Mouse (Mus musculus) heart, adult 11 months (tissue): ENCODE results near the gene Gatm.
A peak's percentile ranks its signal among the peaks of the same experiment; 100 is the strongest.

ENCODE experiments used
- DNase-seq: peaks from one replicate; pipeline ENCODE4 v3.0.0; 2022

Gene Gatm

DNA sequence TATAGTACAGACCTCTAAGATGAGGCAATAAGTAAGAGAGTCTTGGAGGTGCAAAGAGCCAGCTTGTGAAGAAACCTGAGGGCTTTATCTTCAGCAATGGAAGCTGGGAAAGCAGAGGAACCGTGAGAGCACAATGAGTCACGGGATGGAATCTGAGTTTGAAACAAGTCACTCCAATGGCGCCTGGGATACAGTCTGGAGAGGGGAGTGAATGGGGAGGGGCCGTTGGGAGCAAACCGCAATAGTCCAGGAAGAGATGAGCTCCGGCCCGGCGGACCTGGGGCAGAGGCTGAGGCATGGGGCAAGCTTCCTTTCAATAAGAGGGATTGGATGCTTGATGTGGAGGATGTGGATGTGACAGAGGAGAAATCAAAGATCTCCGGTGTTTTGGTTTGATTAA is 2.3 kb downstream of the Gatm start:
- peak; percentile 81 for DNase-seq

- peak; percentile 29 for DNase-seq
These were observed 5.3 kb downstream of the Gatm start for GRCm38 (mm10) chr2:122605829-122606228.

- DNase-seq, result peak; percentile 61
These were observed 9.7 kb downstream of the Gatm start for GRCm38 (mm10) chr2:122601354-122601753.

- DNase-seq, result peak; percentile 91
These were observed 11.4 kb downstream of the Gatm start for GRCm38 (mm10) chr2:122599736-122600135.

- DNase-seq, result peak; percentile 54
These were observed 15.6 kb downstream of the Gatm start for GRCm38 (mm10) chr2:122595461-122595860.

- DNase-seq, result peak; percentile 18
These were observed 19.9 kb downstream of the Gatm start for GRCm38 (mm10) chr2:122591213-122591612.

DNA sequence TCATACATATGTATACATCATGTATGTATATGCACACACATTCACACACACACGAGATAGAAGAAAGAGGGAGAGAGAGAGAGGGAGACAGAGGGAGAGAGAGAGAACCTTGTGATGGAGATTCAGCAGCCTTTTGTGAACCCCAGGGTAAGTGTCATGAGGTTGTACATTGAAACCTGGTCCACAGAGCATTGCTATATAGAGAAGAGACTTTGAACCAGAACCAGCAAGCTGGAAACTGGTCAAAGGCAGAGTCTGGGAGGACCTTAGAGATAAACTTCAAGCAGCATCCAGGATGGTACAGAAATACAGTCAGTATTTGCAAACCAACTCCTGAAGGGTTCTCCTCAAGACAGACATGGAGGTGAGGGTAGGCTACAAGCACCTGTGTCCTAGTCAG is 20.8 kb downstream of the Gatm start:
- peak; percentile 45 for DNase-seq

GRCm38 (mm10) chr2:122587861-122588519 is 23.1 kb downstream of the Gatm start:
- DNase-seq, result peak; percentile 68

DNA sequence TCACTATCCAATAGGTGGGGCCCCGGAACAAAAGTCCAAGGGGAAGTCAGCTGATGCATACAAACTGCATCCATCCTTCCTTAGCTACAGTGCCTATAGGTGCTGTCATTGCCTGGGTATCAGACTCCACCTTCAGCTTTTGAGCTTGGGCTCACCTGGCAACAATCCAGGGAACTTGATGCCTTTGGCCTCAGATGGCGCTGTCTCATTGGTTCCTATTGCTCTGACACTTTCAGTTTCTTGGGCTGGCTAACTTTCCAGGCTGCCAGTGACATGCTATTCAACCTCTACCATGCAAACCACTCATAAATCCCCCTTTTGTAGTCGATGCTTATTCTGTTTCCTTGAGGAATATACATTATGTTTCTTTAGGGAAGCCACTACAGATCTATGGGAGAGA is 24.8 kb downstream of the Gatm start:
- DNase-seq, result peak; percentile 51

DNA sequence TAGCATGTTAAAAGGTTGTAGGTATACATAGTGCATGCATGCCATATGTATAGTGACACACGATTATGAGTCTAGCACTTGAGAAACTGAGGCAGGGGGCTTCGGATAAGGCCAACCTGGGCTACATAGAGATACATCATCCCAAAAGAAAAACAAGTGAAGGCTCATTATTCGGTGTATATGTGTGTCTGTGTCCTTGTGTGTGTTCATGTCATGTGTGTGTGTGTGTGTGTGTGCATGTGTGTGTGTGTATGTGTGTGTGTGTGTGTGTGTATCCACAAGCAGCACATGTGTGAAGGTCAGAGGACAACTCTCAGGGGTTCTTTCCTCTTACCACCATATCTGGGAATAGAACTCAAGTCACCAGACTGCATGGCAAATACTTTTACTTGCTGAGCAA is 28.8 kb downstream of the Gatm start:
- DNase-seq, result peak; percentile 66

GRCm38 (mm10) chr2:122581361-122582017 is 29.6 kb downstream of the Gatm start:
- peak; percentile 97 for DNase-seq

- no peak for DNase-seq
These were observed 30.7 kb downstream of the Gatm start for GRCm38 (mm10) chr2:122580426-122580825.

- DNase-seq, result no peak
These were observed 33.8 kb downstream of the Gatm start for GRCm38 (mm10) chr2:122577316-122577715.

- no peak for DNase-seq
These were observed 34.8 kb downstream of the Gatm start for GRCm38 (mm10) chr2:122576295-122576694.

DNA sequence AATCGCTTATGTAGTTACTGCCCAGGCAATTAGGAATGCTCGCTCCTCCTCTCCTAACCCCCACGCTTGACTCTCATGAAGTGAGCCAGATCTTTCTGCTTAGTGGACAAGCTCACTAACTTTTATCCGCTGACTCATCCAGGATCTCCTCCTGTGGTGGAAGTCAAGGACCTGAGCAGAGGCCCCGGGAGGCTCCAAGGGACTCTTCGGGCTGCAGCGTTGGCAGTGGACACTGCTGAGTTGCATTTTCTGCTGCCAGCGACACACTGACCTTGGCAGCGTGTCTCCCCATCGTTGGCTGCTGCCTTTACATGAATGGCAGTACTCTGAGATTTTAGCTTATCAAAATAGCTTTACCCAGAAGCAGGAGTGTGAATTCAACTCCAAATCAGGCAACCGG is 35.6 kb downstream of the Gatm start:
- peak; percentile 89 for DNase-seq

- DNase-seq, result no peak
These were observed 38.7 kb downstream of the Gatm start for GRCm38 (mm10) chr2:122572438-122572837.

DNA sequence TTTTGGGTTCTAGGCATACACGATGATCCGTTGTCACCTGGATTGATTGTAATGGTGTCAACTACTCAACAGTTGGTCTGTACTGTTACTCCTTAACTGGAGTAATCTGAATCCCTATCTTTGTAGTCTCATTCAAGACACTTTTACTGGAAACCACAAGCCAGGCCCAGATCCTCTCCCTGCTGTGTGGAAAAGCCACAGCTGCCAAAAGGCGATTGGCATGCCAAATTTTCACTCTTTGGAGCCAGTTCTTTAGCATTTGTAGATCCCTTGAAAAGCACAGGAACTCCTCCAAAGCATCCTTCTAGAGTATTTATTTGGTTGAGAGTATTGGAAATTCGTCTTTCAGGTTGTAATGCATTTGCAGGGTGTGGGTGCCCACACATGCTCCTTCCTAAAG is 39.8 kb downstream of the Gatm start:
- DNase-seq, result no peak

- DNase-seq, result no peak
These were observed 40.7 kb downstream of the Gatm start for GRCm38 (mm10) chr2:122570430-122570829.

DNA sequence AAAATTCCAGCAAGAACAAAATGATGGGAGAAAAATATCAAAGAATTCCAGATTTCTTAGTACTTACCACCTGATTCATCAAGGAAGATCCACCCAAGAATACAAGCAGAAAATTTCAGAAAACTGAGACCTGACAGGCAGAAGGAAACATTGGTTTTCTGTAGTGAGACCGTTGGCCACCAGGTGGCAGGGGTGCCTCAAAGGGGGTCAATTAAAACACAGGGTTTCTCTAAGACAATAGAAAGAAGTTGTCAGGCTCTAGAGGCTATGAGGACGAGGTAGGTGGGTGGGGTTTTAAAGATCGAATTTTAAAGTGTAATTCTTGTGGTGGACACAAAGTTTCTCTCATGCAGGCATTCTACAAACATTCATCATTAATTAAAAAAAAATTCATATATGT is 41.7 kb downstream of the Gatm start:
- no peak for DNase-seq

- DNase-seq, result no peak
These were observed 48.9 kb downstream of the Gatm start for GRCm38 (mm10) chr2:122562251-122562650.

DNA sequence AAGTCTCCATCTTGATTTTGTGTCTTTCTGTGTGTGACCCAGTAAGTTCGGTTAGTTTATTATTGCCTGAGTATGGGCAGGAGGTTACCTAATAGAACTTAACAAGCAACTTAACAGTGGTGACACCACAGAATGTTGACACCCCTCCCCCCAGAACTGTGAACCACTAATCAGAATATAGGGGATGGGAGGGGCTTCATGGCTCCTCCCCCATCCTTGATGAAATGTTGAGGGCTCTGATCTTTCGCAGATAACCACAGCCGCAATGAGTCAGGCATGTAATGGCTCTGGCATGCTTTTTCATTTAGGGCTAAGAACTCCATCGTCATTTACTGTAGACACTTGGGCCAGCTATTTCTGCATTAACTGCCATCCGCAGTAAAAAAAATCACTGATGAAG is 49.9 kb downstream of the Gatm start:
- DNase-seq, result no peak

- peak; percentile 91 for DNase-seq
These were observed 52.8 kb downstream of the Gatm start for GRCm38 (mm10) chr2:122558317-122558716.
